Mouse (Mus musculus) embryo, embryonic 11 days (tissue): Measurements from ENCODE around the gene Pepd.
"Not testable (repeated sequence)": the region's sequence is repeated elsewhere in the genome, so short reads cannot be mapped to it uniquely, and the experiment has no call there.

Source experiments
- DNase-seq: peaks from one replicate; pipeline ENCODE4 v3.0.0-alpha.2; 2015

Pepd gene

DNA sequence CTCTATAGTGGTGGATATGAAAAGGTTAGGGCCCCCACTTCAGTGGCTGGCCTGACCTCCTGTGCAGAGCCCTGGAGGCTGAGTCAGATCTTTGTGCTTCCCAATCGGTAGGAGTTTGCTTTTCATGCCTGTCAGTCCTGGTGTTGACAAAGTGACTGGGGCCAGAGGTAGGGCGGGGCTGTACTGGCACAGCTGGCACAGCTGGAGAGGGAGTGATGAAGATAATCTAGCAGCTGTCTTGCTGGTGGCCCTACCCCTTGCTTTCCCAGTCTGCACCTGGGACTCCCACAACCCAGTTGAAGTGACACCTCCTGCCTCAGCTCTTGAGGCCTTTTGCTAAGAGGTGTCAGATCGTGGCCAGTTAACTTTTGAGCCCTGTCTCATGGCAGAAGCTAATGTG, 21.0 kb downstream of the Pepd start:
- no peak for DNase-seq

DNA sequence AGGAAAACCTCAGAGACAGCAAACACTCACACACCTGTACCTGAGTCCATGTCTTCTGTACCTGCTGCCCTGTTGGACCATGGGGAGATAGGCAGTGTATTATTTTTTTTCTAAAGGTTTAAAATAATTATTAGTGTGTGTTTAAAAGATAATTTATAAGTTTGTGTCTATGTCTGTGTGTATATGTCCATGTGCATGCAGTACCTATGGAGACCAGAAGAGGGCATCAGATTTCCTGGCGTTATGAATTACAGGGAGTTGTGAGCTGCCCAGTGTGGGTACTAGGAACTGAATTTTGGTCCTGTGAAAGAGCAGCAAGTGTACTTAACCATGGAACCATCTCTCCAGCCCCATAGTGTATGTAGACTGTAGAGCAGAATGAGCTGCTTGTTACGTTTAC, 24.2 kb downstream of the Pepd start:
- DNase-seq, result no peak

DNA sequence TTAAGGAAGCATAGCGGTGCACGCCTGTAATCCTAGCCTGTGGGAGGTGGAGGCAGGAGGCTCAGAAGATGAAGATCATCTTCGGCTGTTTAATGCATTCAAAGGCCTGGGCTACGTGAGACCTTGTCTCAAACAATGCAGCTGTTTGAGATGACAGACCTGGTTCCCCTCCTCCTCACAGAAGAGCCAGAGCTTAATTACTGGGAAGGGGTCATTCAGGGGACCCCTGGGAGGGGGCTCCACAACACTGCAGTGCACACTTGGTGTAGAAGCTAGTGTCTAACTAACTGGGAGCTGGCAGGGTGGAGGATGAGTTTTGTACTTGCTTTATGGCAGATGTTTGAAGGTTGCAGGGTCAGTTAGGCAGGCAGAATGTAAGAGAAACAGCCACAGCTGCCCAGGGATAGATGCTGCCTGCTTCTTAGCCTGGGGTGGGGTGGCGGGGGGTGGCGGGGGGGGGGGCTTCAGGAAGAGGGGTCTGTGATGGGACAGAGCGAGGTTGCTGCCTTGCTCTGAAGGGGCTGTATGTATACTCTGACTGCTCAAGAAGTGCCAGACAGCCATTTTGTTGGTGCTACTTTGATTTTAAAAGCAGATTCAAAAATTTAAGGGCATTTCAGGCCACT, 26.6 kb downstream of the Pepd start:
- peak; percentile 51 for DNase-seq

- peak; percentile 75 for DNase-seq
Observed at GRCm38 (mm10) chr7:34939262-34939951, 27.2 kb downstream of the Pepd start.

DNA sequence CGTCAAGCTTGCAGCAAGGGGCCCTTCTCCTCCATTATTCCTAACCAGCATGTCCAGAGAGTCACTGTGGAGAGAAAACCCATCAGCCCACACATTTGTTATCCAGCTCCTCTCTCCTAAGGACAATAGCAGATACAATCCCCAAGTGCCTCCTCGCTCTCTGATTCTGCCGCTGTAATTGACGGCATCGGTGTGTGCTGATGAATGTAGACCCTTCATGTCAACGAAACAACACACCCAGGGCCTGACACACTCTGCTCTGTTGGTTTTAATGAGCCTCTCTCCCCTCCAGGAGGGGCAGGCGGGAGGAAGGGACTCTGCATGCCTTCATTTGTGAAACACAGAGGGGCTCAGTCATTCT, 27.8 kb downstream of the Pepd start:
- DNase-seq, result peak; percentile 58

DNA sequence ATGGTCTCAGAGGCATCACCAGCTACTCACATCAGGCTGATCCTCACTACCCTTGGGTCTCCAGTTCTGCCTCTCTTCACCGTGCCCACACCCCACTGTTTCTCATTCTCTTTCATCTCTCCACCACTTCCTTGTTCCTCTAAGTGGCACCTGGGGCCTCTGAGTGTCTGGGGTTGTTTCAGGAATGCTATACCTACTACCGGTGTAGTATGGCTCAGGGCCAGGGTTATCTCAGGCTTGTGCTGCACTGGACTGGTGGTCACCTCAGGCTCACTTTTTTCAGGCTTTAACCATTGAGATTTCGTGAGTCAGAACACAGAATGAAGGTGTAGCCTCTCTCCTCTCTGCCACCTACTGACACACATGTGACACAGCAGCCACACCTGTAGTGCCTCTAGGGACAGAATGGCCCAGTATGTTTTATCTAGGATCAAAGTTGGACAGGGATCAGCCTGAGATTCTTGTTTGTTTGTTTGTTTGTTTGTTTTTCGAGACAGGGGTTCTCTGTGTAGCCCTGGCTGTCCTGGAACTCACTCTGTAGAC, 31.5 kb downstream of the Pepd start:
- DNase-seq, result no peak

GRCm38 (mm10) chr7:34946269-34946925, 34.2 kb downstream of the Pepd start:
- DNase-seq, result peak; percentile 9

DNA sequence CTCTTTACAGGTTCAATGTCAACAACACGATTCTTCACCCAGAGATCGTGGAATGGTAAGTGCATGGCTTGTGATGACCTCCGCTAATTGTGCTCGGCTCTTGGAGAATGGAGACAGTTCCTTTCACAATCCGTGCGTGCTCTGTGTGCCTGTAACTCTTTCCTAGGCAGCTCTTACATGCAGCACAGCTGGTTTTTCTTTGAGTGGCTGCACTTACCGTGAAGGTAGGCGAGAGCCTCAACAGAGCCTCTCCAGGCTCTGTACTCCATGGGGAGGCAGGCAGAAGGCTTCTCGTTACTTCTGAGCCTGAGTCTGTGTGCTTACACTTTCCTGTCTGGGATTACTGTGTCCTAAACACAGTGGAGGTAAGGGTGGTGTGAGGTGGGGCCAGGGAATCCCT, 42.4 kb downstream of the Pepd start:
- DNase-seq, result no peak

DNA sequence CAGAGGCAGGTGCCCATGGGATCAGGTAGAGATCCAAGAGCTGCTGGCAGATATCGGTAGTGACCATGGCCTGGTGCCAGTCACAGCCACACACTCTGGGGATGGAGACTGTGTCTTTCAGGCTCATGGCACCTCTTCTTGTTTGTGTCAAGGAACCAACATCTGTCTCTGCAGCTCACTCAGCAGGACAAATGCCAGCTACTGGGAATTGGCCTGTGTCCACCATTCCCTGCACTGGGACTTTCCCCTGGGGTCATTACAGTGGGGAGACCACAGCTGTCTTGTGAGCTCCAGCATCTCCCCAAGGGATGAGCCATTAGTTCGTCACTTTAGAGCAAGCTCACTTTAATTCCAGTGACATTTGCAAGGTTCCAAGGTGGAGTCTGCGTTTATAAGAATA, 43.1 kb downstream of the Pepd start:
- no peak for DNase-seq

DNA sequence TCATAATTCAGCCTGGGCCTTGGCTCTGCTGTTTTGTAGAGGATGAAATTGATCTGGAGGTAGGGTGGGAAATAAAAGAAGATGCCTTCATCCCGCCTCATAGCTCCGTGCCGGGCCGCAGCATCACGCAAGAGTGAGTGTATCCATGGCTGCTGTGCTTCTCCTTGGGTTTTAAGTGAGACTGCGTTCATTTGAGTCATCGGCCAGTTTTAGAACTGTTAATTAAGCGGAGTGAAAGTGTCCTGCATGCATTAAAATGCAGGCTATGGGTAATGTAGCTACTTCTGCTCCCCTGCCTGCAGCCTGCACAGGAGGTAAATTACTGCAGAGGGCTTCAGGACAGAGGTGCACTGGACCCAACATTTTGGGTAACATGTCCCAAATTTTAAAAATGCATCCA, 45.0 kb downstream of the Pepd start:
- no peak for DNase-seq

DNA sequence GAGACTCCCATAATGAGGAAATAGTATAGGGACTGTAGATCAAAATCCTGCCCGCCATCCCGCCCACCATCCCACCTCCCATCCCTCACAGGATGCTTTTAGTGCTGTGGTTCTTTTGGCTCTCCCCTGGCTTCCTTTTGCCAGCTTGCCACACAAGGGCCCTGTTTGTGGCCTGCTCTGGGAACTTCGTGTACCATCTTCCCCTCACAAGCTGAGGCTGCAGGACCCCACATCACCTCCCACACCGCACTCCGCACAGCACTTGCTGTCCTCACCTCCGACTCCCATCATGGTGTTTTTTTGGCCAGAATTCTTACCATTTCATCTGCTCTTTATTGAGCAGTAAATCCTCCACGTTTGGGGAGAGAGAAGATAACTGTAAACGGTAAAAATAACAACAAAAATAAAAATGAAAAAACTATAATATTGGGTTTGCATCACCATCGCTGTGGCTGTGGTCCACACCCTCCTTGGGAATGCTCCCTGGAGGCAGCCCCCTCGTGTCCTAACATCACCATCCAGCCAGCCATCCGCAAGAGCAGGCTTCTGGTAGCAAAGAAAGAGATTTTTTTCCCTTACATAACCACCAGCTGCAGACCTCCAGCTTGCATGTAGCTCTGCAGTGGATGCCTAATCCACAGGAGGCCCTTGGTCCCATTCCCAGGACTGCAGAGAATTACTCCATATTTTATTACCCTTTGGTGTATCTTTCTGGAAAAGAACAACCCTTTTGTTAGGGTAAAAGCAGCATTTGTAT, 51.9 kb downstream of the Pepd start:
- DNase-seq, result no peak

GRCm38 (mm10) chr7:34967362-34967761, 55.2 kb downstream of the Pepd start:
- no peak for DNase-seq

DNA sequence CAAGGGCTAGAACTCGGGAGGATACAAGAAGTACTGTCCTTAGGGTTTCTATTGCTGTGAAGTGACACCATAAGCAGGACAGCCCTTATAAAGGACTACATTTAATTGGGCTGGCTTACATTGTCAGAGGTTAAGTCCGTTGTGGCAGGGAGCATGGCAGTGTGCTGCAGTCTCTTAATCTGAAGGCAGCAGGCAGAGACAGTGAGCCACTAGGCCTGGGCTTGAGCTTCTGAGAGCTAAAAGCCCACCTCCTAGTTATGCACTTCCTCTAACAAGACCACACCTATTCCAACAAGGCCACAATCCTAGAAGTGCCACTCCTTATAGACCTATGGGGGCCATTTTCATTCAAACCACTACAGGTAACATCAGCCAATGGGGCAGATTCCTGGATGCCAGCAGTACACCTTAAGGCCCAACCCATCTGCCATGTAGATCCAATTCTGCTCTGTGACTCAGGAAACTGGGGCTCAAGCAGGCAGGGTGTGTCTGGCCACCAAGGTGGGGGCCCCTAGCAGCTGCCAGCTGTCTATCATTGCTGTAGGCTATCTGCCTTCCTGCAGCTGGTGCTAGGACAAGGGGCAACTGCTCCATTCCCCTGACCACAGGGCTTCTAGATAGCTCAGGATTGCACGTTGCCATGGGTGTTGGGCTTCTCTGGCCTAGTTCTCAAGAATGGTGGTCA, 56.7 kb downstream of the Pepd start:
- DNase-seq, result no peak

DNA sequence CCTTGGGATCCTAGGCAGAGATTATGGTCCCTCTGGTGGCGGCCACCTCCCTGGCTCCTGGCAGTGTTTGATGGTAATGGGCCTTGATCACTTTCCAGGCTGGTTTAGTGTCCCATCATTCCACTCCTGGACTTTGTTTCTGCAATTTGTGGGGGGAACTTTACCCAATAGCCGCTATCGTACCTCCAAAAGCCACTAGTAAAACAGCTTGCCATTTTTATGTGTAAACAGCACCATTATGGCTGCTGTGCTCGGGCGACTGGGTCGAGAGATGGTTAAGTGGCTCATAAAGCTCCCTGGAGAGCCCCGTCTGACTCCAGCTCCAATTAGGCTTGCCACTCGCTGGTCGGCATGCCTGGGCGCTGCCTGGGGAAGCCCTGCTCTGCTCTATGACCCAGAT, 59.6 kb downstream of the Pepd start:
- no peak for DNase-seq

- peak; percentile 37 for DNase-seq
Observed at GRCm38 (mm10) chr7:34972990-34973440, 60.8 kb downstream of the Pepd start.

GRCm38 (mm10) chr7:34973877-34974276, 61.7 kb downstream of the Pepd start:
- no peak for DNase-seq

DNA sequence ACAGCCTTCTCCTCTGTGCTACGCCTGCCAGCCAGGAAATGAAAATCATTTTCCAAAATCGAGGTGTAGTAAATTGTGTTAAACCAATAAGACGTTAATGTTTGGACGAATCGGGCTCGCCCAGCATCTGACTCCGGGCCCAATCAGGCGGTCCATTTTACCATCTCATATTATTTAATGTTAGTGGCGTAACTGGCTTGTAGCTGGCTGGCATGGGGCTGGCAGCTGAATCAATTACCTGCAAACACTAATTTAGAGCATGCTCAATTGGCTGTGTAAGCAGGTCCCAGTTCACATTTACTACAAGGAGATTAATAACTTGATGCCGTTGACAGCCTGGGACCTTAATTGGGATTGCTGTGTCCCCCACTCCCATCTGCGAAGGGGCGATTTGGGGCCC, 63.7 kb downstream of the Pepd start:
- no peak for DNase-seq

DNA sequence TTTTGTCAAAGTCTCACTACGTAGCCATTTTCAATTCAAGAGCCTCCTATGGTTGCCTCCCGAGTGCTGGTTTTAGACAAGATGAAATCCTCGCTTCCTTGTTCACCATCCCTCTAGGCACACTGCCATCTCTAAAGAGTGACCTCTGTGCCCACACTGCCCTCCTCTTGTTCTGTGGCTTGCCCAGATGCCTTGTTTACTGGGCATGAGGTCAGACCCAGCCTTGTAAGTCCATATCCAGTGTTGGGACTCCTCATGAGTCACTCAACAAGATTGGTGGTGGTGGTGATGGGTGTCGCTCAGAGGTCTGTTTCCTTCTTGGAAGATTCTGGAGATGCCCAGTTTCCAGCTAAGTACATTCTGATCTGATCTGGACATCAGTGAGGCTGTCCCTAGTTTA, 65.2 kb downstream of the Pepd start:
- DNase-seq, result no peak

DNA sequence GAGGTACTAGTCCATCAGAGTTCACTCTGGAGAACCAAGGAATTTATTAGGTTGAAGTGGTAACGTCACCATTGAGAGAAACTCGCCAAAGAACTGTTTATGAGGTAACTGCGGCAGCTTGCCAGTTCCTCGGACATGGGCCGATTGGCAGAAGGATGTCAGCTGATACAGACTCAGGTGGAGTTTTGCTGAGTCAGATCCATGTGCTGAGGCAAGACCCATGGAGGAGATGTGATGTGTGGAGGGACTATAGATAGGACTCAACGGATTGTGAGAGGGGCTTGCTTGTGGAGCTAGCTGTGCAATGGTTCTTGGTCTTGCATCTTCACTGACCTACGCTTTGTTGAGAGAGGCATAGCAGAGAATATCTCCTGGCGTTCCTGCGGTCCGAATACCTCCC, 69.6 kb downstream of the Pepd start:
- DNase-seq, result no peak

GRCm38 (mm10) chr7:34982372-34982771, 70.2 kb downstream of the Pepd start:
- not testable (repeated sequence) for DNase-seq

DNA sequence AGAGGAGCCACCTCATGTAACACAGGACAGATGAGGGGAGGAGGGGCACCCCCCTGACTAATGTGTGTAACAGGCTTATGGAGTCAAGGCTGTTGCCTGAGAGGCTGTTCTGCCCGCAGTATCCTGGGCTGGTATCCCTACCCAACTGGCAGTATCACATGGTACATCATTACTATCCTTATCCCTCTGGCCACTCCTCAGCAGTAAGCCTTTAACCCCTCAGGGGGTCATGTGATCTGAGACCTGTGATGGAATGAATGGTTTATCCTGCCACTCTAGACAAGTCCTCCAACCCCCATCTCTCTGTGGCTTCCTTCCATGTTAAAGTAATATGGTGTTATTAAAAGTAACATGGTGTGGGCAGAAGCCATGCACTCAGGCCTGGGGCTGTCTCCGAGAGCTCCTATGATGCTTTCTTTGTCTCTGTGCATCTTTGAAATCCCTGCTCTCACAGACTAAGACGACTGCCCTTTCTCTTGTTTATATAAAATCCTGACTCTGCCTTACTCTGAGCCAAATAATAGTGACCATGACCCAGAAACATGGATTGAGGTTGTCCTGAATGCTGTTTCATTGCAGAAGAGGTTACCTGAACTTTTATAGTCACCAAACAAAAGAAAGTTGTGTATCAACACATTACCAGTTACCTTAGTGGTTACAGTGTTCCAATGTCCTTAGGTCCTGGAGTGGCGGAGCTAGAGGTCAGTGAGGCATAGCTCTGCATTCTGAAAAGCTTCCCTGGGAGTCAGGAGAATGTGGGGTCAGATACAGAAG, 71.7 kb downstream of the Pepd start:
- DNase-seq, result no peak
